Mouse (Mus musculus) A20 (cell line): ENCODE measurements around the gene Fgf11.

Experiments
- DNase-seq: peaks from one replicate; pipeline ENCODE4 v3.0.0-alpha.2; 2011; ENCODE audit warnings: low read depth, low spot score

The Fgf11 gene

GRCm38 (mm10) chr11:69801379-69801977 is at the start of gene Fgf11:
Gene Fgf11 (minus strand): TSS chr11:69801857.
- DNase-seq, result no peak

GRCm38 (mm10) chr11:69850754-69851153 is 49.1 kb upstream of the Fgf11 start:
- no peak for DNase-seq

- no peak for DNase-seq
Observed at GRCm38 (mm10) chr11:69849884-69850283, 48.2 kb upstream of the Fgf11 start.

DNA sequence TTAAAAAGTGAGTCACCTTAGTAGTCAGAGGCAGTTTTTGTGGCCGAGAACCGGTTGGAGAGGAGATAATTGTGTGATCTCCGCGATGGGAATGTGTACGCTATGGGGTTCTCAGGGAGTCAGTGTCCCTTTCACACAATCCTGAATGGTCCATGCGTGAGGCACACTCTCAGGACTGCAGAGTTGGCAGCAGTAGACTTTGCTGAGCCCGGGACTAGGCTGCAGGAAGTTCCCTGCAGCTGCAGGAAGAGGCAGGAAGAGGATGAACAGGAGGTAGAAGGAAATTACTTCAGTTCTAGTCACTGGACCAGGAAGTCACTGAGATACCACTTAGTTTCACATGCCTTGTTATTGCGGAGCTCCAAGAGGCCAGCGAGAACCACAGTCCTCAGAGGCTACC is 47.5 kb upstream of the Fgf11 start:
- no peak for DNase-seq

DNA sequence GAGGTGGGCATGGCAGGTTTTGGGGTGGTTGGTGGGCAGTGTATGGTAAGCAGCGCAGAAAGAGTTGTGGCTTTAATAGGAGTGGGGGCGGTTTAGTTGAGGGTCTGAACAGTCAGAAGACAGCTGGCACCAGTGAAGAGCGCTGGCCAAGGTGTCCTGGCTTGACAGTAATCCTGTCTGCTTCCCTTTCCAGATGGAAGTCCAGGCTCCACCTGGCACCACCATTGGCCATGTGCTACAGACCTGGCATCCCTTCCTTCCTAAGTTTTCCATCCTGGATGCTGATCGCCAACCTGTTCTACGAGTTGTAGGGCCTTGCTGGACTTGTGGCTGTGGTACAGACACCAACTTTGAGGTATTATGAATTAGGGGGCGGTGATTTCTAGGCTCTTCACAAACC is 46.4 kb upstream of the Fgf11 start:
- no peak for DNase-seq

DNA sequence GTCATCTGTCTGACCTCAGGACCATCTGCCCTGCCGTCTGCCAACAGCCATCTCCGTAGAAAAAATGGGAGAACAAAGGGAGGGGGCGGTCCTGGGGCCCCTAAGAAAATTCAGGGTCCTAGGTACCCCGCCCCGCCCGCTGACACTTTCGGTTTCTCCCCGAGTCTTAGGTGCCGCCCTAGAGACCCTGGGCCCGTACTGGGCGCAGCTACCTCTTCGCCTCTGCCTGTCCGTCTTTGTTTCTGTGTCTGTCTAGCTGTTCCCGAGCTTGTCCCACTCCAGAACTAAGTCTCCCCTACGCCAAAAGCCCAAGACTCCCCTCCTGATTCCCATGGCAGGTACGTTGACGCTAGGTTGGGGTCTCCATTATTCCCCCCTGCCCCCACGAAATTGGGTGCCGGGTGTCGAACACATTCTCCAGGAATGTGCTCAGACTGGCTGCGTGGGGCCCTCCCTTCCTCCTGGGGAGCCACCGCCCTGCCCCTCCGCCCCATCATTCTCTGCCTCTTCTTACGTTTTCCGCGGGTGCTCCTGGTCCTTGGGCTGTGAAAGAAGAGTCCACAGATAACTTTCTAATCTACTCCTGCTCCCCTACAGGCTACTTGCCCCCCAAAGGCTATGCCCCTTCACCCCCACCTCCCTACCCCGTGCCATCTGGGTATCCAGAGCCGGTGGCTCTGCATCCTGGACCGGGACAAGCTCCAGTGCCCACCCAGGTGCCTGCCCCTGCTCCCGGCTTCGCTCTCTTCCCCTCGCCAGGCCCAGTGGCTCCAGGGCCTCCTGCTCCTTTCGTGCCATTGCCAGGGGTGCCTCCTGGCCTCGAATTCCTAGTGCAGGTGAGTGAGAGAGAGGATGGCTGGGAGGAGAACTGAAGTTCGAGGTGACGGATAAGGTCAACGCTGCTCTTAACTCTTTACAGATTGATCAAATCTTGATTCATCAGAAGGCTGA is 45.4 kb upstream of the Fgf11 start:
- DNase-seq, result no peak

DNA sequence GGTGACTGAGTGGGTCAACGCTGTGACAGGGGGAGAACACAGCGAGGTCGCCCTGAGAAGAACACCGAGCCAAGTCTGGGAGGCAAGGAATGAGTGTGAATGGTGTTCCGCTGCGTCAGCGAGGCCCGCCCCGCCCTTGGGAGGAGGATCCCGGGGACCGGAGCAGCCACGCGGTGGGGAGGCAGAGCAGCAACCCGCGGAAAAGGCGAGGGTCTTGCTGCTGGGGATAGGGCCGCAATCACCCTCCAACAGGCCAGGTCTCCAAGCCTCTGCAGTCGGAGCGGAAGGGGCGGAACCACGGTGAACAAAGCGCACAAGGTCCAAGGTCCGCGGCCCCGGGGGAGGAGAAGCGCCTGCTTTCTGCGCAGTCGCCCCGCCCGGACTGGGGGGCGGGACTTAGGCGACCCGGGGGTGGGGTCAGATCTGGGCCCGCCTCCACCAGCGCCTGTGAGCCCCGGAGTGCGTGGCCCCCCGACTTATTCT is 44.6 kb upstream of the Fgf11 start, which contains the start of gene Plscr3:
Gene Plscr3, plus strand, starts transcription at position 179 of the 483 bp plus-strand sequence.
- DNase-seq, result peak; percentile 93

GRCm38 (mm10) chr11:69838714-69839104 is 37.1 kb upstream of the Fgf11 start:
- DNase-seq, result no peak

DNA sequence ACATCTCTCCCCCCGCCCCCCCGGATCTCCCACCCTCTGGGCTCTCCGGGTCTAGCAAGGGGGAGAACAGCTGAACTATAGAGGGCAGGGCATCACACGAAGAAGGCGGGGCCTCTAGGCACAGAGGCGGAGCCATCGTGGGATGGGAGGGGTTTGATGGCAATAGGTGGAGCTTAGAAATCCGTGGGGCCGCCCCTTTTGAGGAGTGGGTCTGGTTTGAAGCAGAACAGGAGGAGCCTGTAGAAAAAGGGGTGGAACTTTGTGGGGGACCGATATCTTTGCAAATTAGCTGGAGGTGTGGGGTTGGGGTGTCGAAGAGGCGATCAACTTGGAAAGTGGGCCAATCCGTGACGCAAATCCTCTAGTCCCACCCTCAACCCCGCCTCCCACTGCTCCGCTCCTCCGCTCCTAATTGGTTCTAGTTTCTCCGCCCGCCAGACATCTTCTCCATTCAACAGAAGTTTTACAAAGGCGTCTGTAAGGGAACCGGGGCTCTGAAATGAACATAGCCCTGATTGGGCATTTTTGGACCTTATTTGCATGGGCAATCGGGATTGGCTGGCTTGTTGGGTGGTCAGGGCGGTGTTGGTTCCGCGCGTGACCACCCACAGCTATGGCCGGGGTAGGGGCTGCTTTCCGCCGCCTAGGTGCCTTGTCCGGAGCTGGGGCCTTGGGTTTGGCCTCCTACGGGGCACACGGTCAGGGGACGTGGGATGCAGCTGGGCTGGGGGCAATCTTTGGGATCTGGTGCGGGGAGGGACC is 36.5 kb upstream of the Fgf11 start, which contains the start of gene Tmem256:
Gene Tmem256, plus strand, starts transcription at position 563 of the 762 bp plus-strand sequence.
- DNase-seq, result peak; percentile 99

DNA sequence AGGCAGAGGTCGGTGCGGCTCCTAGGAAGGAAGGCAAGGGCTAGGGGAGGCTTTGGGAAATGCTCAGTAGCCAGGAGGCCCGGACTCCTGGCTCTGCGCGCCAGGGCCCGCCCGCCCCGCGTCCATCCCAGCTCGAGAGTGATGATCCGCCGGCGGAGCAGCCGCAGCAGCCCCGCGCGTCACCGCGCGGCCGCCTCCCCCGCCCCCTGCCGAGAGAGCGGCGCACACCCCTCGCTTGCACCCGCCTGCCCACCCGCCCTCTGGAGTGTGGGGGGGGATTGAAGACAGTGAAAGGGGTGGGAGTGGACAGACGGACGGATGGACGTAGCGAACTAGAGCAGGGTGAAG is 35.9 kb upstream of the Fgf11 start, which contains the start of gene Nlgn2:
Gene Nlgn2, minus strand, starts transcription at position 181 of the 348 bp plus-strand sequence.
- DNase-seq, result no peak

DNA sequence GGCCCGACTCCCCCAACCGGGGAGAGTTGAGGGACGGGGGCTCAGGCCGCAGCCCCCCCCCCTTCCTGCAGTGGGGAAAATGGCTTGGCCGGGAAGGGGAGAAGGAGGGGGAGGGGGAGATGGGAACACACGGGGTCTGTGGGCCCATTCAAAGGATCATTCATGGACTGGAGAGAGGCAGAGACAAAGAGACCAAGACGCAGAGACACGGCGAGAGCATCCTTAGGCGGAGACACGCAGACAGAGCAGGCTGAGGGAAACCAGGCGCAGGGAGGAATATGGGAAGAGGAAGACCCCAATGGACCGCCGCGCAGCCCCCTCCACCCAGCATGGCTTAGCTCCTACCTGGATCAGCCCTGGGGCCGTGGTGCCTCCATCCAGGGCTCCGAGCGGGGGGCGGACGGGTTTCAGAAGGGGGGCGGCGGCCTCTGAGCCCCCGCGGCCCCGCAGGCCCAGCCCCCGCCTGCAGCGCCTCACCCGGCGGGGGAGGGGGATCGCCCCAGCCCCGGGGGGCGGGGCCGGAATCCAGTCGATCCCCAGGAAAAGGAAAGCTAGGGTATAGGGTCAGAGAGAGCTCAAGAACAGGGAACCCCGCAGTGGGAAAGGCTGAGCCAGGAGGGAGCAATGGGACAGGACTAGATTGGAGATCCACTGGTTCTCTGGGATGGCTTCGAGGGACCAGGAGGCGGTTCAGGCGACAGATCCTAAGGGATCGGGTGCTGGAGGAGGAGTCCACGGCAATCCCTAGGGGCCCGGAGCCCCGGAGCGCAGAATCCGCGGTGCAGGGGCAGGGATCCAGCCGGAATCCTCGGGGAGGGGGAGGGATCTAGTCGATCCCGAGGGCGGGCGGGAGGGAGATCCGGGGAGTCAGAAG is 35.3 kb upstream of the Fgf11 start:
- peak; percentile 23 for DNase-seq

DNA sequence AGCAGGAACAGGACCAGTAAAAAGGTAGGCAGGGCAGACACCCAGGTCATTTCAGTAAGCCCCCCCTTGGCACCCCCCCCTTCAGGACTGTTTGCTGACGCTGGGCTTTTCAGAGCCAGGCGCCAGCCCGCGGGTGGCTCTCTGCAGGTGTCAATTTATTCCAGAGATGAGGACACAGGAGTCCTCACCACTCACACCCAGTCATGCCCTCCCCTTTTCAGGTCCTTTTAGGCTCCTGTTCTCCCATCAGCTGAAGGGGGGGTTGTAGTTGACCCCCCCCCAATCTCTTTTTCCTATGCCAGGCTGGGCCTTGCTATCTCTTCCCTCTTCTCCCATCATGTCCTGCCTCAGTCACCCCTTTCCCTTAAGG is 34.3 kb upstream of the Fgf11 start:
- DNase-seq, result no peak

DNA sequence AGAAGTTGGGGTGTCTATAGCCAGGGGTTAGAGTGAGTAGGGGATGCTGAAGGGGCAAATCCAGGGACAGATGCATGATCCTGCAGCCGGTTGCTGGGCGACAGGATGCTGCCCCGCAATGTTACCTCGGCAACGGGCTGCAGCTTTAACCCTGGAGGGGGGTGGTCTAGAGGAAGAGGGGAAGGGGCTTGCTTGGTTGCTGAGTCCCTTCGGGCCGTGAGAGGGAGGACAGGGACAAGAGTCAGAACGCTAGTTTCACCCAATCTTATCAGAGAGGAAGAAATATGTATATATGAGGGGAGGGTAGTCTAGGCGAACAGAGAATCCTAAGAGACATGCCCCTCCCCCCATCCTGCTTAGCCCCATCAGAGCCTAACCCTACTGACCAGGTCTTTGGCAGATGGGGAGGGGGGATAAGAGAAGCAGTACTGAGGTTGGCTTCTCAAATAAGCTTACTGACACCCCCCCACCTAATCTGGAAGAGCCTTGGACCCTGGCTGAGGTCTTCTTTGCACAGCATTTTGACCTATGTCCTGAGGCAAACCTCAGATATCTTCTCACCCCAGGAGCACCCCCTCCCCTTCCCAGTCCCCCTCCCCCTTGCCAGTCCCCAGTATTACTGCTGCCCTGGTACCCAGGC is 33.8 kb upstream of the Fgf11 start:
- no peak for DNase-seq

DNA sequence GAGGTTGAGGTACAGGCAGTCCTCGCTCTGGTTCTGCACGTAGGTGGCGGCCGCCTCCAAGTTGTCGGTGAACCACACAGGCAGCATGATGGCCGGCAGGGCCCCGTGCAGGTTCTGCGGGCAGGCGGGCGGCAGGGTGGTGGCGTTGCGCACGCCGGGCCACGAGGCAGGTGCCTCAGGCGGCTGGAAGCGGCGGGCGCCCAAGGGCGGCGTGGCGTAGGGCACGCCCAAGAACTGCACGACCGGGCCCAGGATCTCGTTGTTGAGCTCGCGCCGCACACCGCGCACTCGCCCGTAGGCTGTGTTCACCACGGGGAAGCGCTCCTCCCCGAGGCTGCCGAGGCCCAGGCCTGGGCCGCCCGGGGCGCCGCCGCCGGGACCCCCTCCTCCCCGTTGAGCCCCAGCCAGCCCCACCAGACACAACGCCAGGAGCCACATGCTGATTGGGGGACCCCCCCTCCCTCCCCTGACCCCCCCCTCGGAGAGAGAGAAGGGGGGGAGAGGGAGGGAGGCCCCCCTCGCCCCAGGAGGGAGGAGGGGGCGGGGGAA is 32.4 kb upstream of the Fgf11 start:
- DNase-seq, result no peak

DNA sequence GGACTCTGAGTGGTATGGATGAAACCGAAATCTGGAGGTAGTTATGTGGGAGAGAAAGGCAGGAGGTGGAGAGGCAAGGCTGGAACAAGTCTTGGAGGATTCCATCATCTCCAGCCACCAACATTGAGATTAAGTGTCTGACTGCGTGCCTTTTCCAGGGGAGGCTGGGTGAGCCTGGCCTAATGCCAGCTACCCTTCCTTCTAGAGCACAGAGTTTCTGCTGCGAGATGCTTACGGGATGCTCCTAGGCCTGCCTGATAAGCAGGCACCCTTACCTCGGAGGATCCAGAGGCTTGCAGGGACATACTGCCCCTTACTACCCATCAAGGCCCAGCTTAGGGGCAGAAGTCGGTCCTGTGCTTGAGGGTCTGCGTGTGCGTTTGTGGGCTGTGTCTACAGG is 31.9 kb upstream of the Fgf11 start:
- DNase-seq, result no peak

DNA sequence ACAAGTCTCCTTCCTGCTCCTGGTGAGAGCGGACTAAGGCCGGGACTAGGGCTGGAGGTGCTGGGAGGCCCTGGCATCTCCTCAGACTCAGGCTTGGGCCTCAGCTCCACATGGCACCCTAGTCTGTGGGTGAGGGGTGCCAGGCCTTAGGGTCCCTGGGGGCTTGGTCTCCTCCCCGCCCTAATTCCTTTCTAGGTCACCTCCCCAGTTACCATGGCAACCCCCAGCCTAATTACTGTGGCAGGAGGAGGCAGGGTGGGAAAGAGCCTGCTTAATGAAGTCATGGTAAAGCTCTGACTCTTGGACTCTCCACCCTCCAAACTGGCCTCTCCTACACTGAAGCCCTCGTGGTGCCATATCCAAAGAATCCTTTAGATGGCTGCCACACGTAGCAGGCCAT is 27.2 kb upstream of the Fgf11 start:
- no peak for DNase-seq

- no peak for DNase-seq
Observed at GRCm38 (mm10) chr11:69823456-69823855, 21.8 kb upstream of the Fgf11 start.

DNA sequence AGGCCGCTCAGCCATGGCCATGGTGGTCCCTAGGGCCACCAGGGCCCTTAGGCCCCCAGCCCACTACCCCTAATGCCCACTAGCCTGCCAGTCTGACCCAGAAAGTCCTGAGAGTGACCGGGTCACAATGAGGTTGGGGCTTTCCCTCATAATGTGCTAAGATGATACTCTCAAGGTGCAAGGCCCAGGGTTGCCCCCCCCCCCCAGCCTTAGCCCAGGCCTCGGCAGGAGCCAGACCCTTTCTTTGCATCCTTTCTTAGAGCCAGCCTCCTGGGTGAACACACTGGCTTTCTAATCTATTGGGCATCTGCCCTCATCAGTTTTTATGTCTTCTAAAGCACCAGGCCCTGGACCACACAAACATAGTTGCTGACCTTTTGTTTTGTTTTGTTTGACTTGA is 20.4 kb upstream of the Fgf11 start, which contains the start of gene Spem1:
Gene Spem1, minus strand, starts transcription at position 101 of the 400 bp plus-strand sequence.
- DNase-seq, result no peak

- DNase-seq, result no peak
Observed at GRCm38 (mm10) chr11:69818871-69819270, 17.2 kb upstream of the Fgf11 start.

- DNase-seq, result no peak
Observed at GRCm38 (mm10) chr11:69818365-69818764, 16.7 kb upstream of the Fgf11 start, which contains the start of gene Spem2. Gene Spem2 (minus strand): TSS chr11:69818465.
